Mouse (Mus musculus) intestine, postnatal 0 days (tissue): ENCODE measurements around the gene Arfgef2. TPM values are rescaled to one million over a fixed set of nuclear protein-coding genes. Genes with fewer than 3 reads are reported as not detected.

ENCODE experiments used
- ATAC-seq: fragments of 200-750 bp; cut with Nextera tagmentation; 2 replicates; pipeline ENCODE4 v1.8.0; 2017; ENCODE audit warnings: mild to moderate bottlenecking, moderate TSS enrichment, moderate library complexity
- H3K27ac ChIP-seq: fragments of 300-500 bp; sonication (generic); 2 replicates; pipeline ENCODE4 v1.5.1; 2014; ENCODE audit warnings: mild to moderate bottlenecking, low read depth, low read length, moderate library complexity
- H3K27me3 ChIP-seq: fragments of 300-500 bp; sonication (generic); replicated peaks from 2 replicates; pipeline ENCODE4 v1.6.1; 2014; ENCODE audit warnings: low read length, mixed read lengths; ENCODE audit not compliant: control insufficient read depth, insufficient read depth
- H3K36me3 ChIP-seq: fragments of 300-500 bp; sonication (generic); 2 replicates; pipeline ENCODE4 v1.6.1; 2014; ENCODE audit warnings: mild to moderate bottlenecking, moderate library complexity; ENCODE audit not compliant: control insufficient read depth, insufficient read depth
- H3K4me1 ChIP-seq: fragments of 300-500 bp; sonication (generic); replicated peaks from 2 replicates; pipeline ENCODE4 v1.6.1; 2014; ENCODE audit warnings: antibody characterized with exemption, low read length, mixed read lengths; ENCODE audit not compliant: control insufficient read depth, insufficient read depth
- H3K4me2 ChIP-seq: fragments of 300-500 bp; sonication (generic); replicated peaks from 2 replicates; pipeline ENCODE4 v1.6.1; 2014; ENCODE audit warnings: low read depth, mild to moderate bottlenecking, moderate library complexity
- H3K4me3 ChIP-seq: fragments of 300-500 bp; sonication (generic); 2 replicates; pipeline ENCODE4 v1.5.1; 2014; ENCODE audit warnings: low read depth, low read length
- H3K9ac ChIP-seq: fragments of 300-500 bp; sonication (generic); 2 replicates; pipeline ENCODE4 v1.6.1; 2014; ENCODE audit warnings: mild to moderate bottlenecking, low read depth, low read length
- H3K9me3 ChIP-seq: fragments of 300-500 bp; sonication (generic); 2 replicates; pipeline ENCODE4 v1.6.1; 2016; ENCODE audit warnings: mixed run types; ENCODE audit not compliant: control insufficient read depth
- CTCF ChIP-seq: sonication (generic); IDR thresholded peaks from 2 replicates; pipeline ENCODE4 v1.5.1; 2016; ENCODE audit warnings: low read depth, mild to moderate bottlenecking, control low read depth, antibody characterized with exemption, moderate library complexity
- WGBS: fragments of 180-500 bp; shearing (Covaris S2); extraction: QIAGEN DNeasy Blood & Tissue Kit; methylation state at CpG from one replicate; pipeline ENCODE4 v1.1.7; 2014; 5-methylcytosine and 5-hydroxymethylcytosine counted together
- polyA plus RNA-seq: library from polyadenylated mRNA; unstranded; fragments of >200 nt; fragmentation: Nextera tagmentation; extraction: Ambion mirVana; gene quantifications from 2 replicates; pipeline ENCODE4 v1.2.1, GENCODE M21; 2015

Gene Arfgef2
- polyA plus RNA-seq, 1 experiment from 2014 or later: 6.1 TPM

DNA sequence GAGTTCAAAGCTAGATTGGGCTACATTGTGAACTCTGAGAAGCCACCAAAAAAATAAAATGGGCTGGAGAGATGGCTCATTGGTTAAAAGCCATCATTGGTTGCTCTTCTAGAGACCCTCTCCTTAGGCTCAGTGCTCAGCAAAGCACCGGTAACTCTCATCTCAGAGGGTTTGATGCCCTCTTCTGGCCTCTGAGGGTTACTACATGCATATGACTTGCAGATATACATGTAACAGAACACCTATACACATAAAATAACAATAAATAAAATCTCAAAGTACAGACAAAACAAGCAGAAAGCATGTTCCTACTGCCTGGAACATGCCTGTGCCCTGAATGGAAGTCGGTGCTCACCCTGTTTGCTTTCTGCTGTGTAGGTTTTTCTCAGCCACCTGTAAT lies 51.7 kb downstream of the Arfgef2 start:
- Histone ChIP-seq H3K4me3 (no peak overlapping the region), H3K36me3 (peaks cover 90% of the 10 kb centered on the region), H3K4me1 (no peaks in the 10 kb centered on the region), H3K27ac (no peak overlapping the region), H3K9ac (no peak overlapping the region), H3K9me3 (no peaks in the 10 kb centered on the region), H3K4me2 (no peak overlapping the region), H3K27me3 (no peaks in the 10 kb centered on the region)
- ATAC-seq: no peak
- 87% methylated on average over 2 of the region's 2 CpGs for WGBS
- TF ChIP-seq CTCF: peak; percentile 48

DNA sequence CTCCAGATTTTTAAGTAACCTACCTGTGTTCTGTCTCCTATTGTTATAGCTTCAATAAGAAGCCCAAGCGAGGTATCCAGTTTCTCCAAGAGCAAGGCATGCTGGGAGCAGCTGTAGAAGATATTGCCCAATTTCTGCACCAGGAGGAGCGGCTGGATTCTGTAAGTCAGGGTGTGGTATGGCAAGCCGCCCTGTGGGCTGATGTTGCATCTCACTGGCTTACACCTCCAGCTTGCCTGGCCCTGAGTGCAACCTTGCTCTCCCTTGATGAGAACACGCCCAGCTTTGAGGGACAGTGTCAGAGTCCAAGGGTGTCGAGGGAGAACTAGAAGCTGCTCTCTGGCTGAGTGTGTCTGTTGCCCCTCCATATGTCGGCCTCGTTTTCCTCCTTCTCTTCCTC lies 53.8 kb downstream of the Arfgef2 start:
- no peaks in the 10 kb centered on the region for H3K27me3 ChIP-seq
- H3K9me3 ChIP-seq: no peaks in the 10 kb centered on the region
- H3K4me3 ChIP-seq: no peak overlapping the region
- H3K36me3 ChIP-seq: peaks cover 90% of the 10 kb centered on the region
- no peaks in the 10 kb centered on the region for H3K4me1 ChIP-seq
- H3K4me2 ChIP-seq: no peak overlapping the region
- H3K27ac ChIP-seq: no peak overlapping the region
- no peak overlapping the region for H3K9ac ChIP-seq
- 0 out of 2 replicates have a peak, but pooled peaks have one; percentile 11 for TF ChIP-seq CTCF
- ATAC-seq: peak; percentile 56; the same call in 1 of the 2 replicates
- 55% methylated on average over 7 of the region's 7 CpGs for WGBS

DNA sequence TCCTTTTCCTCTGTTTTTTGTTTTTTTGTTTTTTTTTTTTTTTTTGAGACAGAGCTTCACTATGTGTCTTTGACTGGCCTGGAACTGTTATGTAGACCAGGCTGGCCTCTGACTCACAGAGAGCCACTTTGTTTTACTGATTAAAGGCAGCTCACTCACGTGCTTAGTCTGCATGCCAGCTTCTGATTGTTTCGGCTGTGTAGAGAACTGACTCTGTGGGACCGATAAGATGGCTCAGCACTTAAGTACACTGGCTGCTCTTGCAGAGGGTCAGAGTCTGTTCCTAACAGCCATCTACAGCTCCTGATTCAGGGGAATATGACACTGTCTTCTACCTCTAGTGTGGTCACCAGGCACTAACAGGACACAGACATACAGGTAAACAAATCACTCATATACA lies 57.1 kb downstream of the Arfgef2 start:
- no peak overlapping the region for H3K9ac ChIP-seq
- whole genome bisulfite sequencing: 58% methylated on average over 3 of the region's 3 CpGs
- H3K36me3 ChIP-seq: peaks cover 95% of the 10 kb centered on the region
- TF ChIP-seq CTCF: no peak
- H3K4me3 ChIP-seq: no peak overlapping the region
- H3K4me1 ChIP-seq: no peaks in the 10 kb centered on the region
- peak; percentile 74 for ATAC-seq
- no peak overlapping the region for H3K4me2 ChIP-seq
- no peaks in the 10 kb centered on the region for H3K27me3 ChIP-seq
- H3K27ac ChIP-seq: 0 out of 2 replicates have a peak overlapping the region, but pooled peaks have one; percentile 57
- H3K9me3 ChIP-seq: no peaks in the 10 kb centered on the region

DNA sequence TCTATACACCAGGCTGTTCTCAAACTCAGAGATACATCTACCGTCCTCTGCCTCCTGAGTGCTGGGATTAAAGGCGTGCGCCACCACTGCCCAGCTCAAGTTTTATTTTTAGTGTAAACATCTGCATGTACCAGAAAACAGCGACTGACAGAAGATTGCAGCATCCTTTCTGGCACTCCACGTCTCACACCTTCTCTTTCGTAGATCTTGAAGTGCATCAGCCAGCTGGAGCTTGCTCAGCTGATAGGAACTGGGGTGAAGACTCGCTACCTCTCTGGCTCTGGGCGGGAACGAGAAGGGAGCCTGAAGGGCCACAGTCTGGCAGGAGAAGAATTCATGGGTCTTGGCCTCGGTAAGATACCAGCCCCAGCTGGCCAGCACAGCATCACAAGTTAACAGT lies 60.1 kb downstream of the Arfgef2 start:
- no peak for ATAC-seq
- peaks cover 85% of the 10 kb centered on the region for H3K36me3 ChIP-seq
- no peaks in the 10 kb centered on the region for H3K9me3 ChIP-seq
- H3K9ac ChIP-seq: no peak overlapping the region
- TF ChIP-seq CTCF: no peak
- H3K4me1 ChIP-seq: no peaks in the 10 kb centered on the region
- H3K4me3 ChIP-seq: no peak overlapping the region
- H3K4me2 ChIP-seq: no peak overlapping the region
- no peak overlapping the region for H3K27ac ChIP-seq
- H3K27me3 ChIP-seq: no peaks in the 10 kb centered on the region
- WGBS: 87% methylated on average over 10 of the region's 10 CpGs

DNA sequence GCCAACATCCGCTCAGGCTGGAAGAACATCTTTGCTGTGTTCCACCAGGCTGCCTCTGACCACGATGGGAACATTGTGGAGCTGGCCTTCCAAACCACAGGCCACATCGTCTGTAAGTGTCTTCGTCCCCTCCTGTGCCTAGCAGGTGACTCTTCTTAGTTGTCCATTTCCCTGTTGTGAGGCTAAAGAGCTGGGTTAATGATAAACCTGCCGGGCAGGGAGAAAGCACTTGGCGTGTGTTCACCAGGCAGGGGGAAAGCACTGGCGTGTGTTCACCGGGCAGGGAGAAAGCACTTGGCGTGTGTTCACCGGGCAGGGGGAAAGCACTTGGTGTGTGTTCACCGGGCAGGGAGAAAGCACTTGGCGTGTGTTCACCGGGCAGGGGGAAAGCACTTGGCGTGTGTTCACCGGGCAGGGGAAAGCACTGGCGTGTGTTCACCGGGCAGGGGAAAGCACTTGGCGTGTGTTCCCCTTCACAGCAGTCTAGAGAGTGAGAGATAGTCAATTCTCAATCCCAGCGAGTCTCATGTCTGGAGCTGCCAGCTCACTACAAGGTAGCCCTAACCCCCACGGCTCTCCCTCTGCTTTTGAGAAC lies 65.0 kb downstream of the Arfgef2 start:
- H3K4me1 ChIP-seq: no peaks in the 10 kb centered on the region
- H3K4me3 ChIP-seq: no peak overlapping the region
- no peaks in the 10 kb centered on the region for H3K9me3 ChIP-seq
- H3K27me3 ChIP-seq: no peaks in the 10 kb centered on the region
- H3K4me2 ChIP-seq: peak overlapping the region; percentile 37
- peak overlapping the region; percentile 64 for H3K27ac ChIP-seq
- 0 out of 2 replicates have a peak, but pooled peaks have one; percentile 35 for ATAC-seq
- peaks cover 83% of the 10 kb centered on the region for H3K36me3 ChIP-seq
- no peak overlapping the region for H3K9ac ChIP-seq
- no peak for TF ChIP-seq CTCF
- 55% methylated on average over 20 of the region's 20 CpGs for WGBS

DNA sequence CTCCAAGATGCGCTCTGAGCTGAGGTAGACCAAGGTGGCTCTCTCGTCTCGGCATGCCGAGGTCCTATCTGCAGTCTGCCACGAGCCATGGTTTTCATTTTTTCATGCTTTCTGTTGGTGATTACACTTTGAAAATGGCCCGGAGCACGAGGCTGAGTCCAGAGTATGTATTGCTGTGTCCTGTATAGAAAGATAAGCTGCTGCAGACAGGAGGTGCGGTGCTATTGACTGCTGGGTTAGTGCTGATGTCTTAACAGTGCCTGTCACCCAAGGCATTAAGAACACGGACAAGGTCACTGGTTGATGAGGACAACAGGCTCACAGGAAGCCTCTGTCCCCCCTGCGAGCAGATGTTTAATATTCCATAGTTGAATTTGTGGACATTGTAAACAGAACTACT lies 65.5 kb downstream of the Arfgef2 start:
- WGBS: 59% methylated on average over 10 of the region's 10 CpGs
- no peaks in the 10 kb centered on the region for H3K4me1 ChIP-seq
- H3K27me3 ChIP-seq: no peaks in the 10 kb centered on the region
- TF ChIP-seq CTCF: no peak
- peak overlapping the region; percentile 64 for H3K27ac ChIP-seq
- peaks cover 83% of the 10 kb centered on the region for H3K36me3 ChIP-seq
- H3K4me3 ChIP-seq: no peak overlapping the region
- ATAC-seq: peak; percentile 70
- H3K9ac ChIP-seq: no peak overlapping the region
- peak overlapping the region; percentile 37 for H3K4me2 ChIP-seq
- H3K9me3 ChIP-seq: no peaks in the 10 kb centered on the region
